Mouse (Mus musculus) forebrain, postnatal 0 days (tissue): Measurements from ENCODE around the gene Srarp. TPM values are rescaled to one million over a fixed set of nuclear protein-coding genes. Genes with fewer than 3 reads are reported as not detected.
A peak's percentile ranks its signal among the peaks of the same experiment; 100 is the strongest.

Source experiments
- ATAC-seq: fragments of 200-750 bp; cut with Nextera tagmentation; 2 replicates; pipeline ENCODE4 v1.8.0; 2017; ENCODE audit warnings: mild to moderate bottlenecking, moderate library complexity
- DNase-seq: peaks from one replicate; pipeline ENCODE4 v3.0.0-alpha.2; 2015
- H3K27ac ChIP-seq: fragments of 300-500 bp; sonication (generic); 2 replicates; pipeline ENCODE4 v1.5.1; 2014; ENCODE audit warnings: low read depth, mild to moderate bottlenecking, antibody characterized with exemption, low read length, moderate library complexity, mixed read lengths
- H3K27me3 ChIP-seq: fragments of 300-500 bp; sonication (generic); 2 replicates; pipeline ENCODE4 v1.6.1; 2014; ENCODE audit warnings: mild to moderate bottlenecking, low read length, mixed read lengths; ENCODE audit not compliant: insufficient read depth
- H3K36me3 ChIP-seq: fragments of 300-500 bp; sonication (generic); 2 replicates; pipeline ENCODE4 v1.6.1; 2014; ENCODE audit warnings: mild to moderate bottlenecking, moderate library complexity; ENCODE audit not compliant: insufficient read depth
- H3K4me1 ChIP-seq: fragments of 300-500 bp; sonication (generic); 2 replicates; pipeline ENCODE4 v1.6.1; 2014; ENCODE audit warnings: antibody characterized with exemption; ENCODE audit not compliant: insufficient read depth
- H3K4me2 ChIP-seq: fragments of 300-500 bp; sonication (generic); 2 replicates; pipeline ENCODE4 v1.6.1; 2014; ENCODE audit warnings: low read depth, mild to moderate bottlenecking, moderate library complexity
- H3K4me3 ChIP-seq: fragments of 300-500 bp; sonication (generic); 2 replicates; pipeline ENCODE4 v1.5.1; 2014; ENCODE audit warnings: low read depth, low read length, mixed read lengths
- H3K9ac ChIP-seq: fragments of 300-500 bp; sonication (generic); 2 replicates; pipeline ENCODE4 v1.6.1; 2014; ENCODE audit warnings: mild to moderate bottlenecking
- H3K9me3 ChIP-seq: fragments of 300-500 bp; sonication (generic); 2 replicates; pipeline ENCODE4 v1.6.1; 2016; ENCODE audit warnings: low read length
- CTCF ChIP-seq: sonication (generic); IDR thresholded peaks from 2 replicates; pipeline ENCODE4 v1.5.1; 2016; ENCODE audit warnings: antibody characterized with exemption, control low read depth, low read depth
- WGBS: fragments of 180-500 bp; shearing (Covaris S2); extraction: QIAGEN DNeasy Blood & Tissue Kit; methylation state at CpG from one replicate; pipeline ENCODE4 v1.1.7; 2014; 5-methylcytosine and 5-hydroxymethylcytosine counted together
- polyA plus RNA-seq: library from polyadenylated mRNA; unstranded; fragments of >200 nt; fragmentation: Nextera tagmentation; extraction: Ambion mirVana; gene quantifications from 2 replicates; pipeline ENCODE4 v1.2.1, GENCODE M21; 2015
- total RNA-seq: library from RNA; depleted of rRNA; stranded (reverse); fragments of >200 nt; gene quantifications from 2 replicates; pipeline ENCODE4 v1.2.3, GENCODE M21; 2014

Gene Srarp
- total and polyA plus RNA-seq, 2 experiments from 2014 or later = 0.63 to 4.6 TPM

- no peak for DNase-seq
- WGBS = 92% methylated on average over 32 of the region's 32 CpGs
- no peaks in the 10 kb centered on the region for H3K27me3 ChIP-seq
- no peak overlapping the region for H3K4me3 ChIP-seq
- H3K4me1 ChIP-seq = no peaks in the 10 kb centered on the region
- no peak overlapping the region for H3K4me2 ChIP-seq
- peaks cover 97% of the 10 kb centered on the region for H3K36me3 ChIP-seq
- no peaks in the 10 kb centered on the region for H3K9me3 ChIP-seq
- H3K9ac ChIP-seq = no peak overlapping the region
- no peak overlapping the region for H3K27ac ChIP-seq
- ATAC-seq = no peak
- no peak for TF ChIP-seq CTCF
Observed at GRCm38 (mm10) chr4:141472641-141473321, 36.9 kb upstream of the Srarp start.

- no peaks in the 10 kb centered on the region for H3K27me3 ChIP-seq
- whole genome bisulfite sequencing = 97% methylated on average over 16 of the region's 16 CpGs
- no peak overlapping the region for H3K4me3 ChIP-seq
- TF ChIP-seq CTCF = no peak
- no peaks in the 10 kb centered on the region for H3K4me1 ChIP-seq
- H3K9me3 ChIP-seq = no peaks in the 10 kb centered on the region
- ATAC-seq = no peak
- no peak overlapping the region for H3K4me2 ChIP-seq
- H3K36me3 ChIP-seq = peaks cover 97% of the 10 kb centered on the region
- no peak overlapping the region for H3K9ac ChIP-seq
- no peak for DNase-seq
- H3K27ac ChIP-seq = no peak overlapping the region
Observed at GRCm38 (mm10) chr4:141471491-141471890, 35.6 kb upstream of the Srarp start.

- Histone ChIP-seq H3K36me3 (peaks cover 97% of the 10 kb centered on the region), H3K9me3 (no peaks in the 10 kb centered on the region), H3K27me3 (no peaks in the 10 kb centered on the region), H3K4me3 (no peak overlapping the region), H3K4me2 (no peak overlapping the region), H3K9ac (no peak overlapping the region), H3K27ac (no peak overlapping the region), H3K4me1 (no peaks in the 10 kb centered on the region)
- DNase-seq = no peak
- TF ChIP-seq CTCF = no peak
- no peak for ATAC-seq
- 91% methylated on average over 9 of the region's 9 CpGs for WGBS
Observed at GRCm38 (mm10) chr4:141469343-141469742, 33.4 kb upstream of the Srarp start.

- ATAC-seq = no peak
- Histone ChIP-seq H3K4me3 (no peak overlapping the region), H3K4me1 (no peaks in the 10 kb centered on the region), H3K4me2 (no peak overlapping the region), H3K36me3 (peaks cover 97% of the 10 kb centered on the region), H3K27ac (no peak overlapping the region), H3K9ac (no peak overlapping the region), H3K9me3 (no peaks in the 10 kb centered on the region), H3K27me3 (no peaks in the 10 kb centered on the region)
- WGBS = 55% methylated on average over 10 of the region's 10 CpGs
- TF ChIP-seq CTCF = no peak
- DNase-seq = no peak
Observed at GRCm38 (mm10) chr4:141468576-141468975, 32.7 kb upstream of the Srarp start.

GRCm38 (mm10) chr4:141467581-141467927 lies 31.6 kb upstream of the Srarp start:
- Histone ChIP-seq H3K9me3 (no peaks in the 10 kb centered on the region), H3K27me3 (no peaks in the 10 kb centered on the region), H3K4me2 (no peak overlapping the region), H3K4me1 (no peaks in the 10 kb centered on the region), H3K4me3 (no peak overlapping the region), H3K9ac (no peak overlapping the region), H3K27ac (no peak overlapping the region), H3K36me3 (peaks cover 97% of the 10 kb centered on the region)
- DNase-seq (no peak), ATAC-seq (no peak)
- TF ChIP-seq CTCF = no peak
- WGBS = 80% methylated on average over 6 of the region's 6 CpGs

- no peak for DNase-seq
- Histone ChIP-seq H3K4me3 (no peak overlapping the region), H3K27me3 (no peaks in the 10 kb centered on the region), H3K27ac (no peak overlapping the region), H3K9me3 (no peaks in the 10 kb centered on the region), H3K36me3 (peaks cover 97% of the 10 kb centered on the region), H3K4me1 (no peaks in the 10 kb centered on the region), H3K4me2 (no peak overlapping the region), H3K9ac (no peak overlapping the region)
- TF ChIP-seq CTCF = peak; percentile 51
- ATAC-seq = peak; percentile 5; the same call in 1 of the 2 replicates
- 78% methylated on average over 15 of the region's 15 CpGs for WGBS
Observed at GRCm38 (mm10) chr4:141466844-141467580, 31.1 kb upstream of the Srarp start.

- ATAC-seq (no peak), DNase-seq (no peak)
- no peaks in the 10 kb centered on the region for H3K9me3 ChIP-seq
- no peak overlapping the region for H3K4me2 ChIP-seq
- no peak overlapping the region for H3K27ac ChIP-seq
- H3K9ac ChIP-seq = no peak overlapping the region
- H3K4me3 ChIP-seq = no peak overlapping the region
- no peak for TF ChIP-seq CTCF
- no peaks in the 10 kb centered on the region for H3K4me1 ChIP-seq
- H3K36me3 ChIP-seq = peaks cover 96% of the 10 kb centered on the region
- 91% methylated on average over 16 of the region's 16 CpGs for WGBS
- no peaks in the 10 kb centered on the region for H3K27me3 ChIP-seq
Observed at GRCm38 (mm10) chr4:141466289-141466795, 30.4 kb upstream of the Srarp start.
